19 mouse cellular contexts compared by ENCODE assay signal in the genomic region with DNA sequence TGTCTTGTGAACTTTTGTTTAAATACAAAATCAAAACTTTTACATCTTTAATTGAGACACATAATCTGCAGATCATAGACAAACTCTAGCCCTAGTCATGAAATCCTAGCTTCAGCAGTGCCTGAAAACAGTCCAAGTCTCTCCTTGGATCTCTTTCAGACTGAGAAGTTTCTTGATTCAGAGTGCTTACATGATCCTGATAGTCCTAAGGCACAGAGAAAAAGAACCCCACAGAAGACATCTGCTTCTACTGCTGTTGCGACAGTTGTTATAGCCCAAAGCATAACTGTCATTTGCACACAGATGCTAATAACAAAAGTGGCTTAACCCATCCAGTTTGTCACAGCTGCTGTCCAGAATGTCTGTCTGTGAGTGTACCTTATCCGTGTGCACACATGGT. TPM values are rescaled to one million over a fixed set of nuclear protein-coding genes. Genes with fewer than 3 reads are reported as not detected.
DNase-seq lines count a peak whose midpoint lies in the region; ATAC-seq and TF ChIP-seq lines count a peak whose summit lies in the region.
"Had no signal": no experiment of that assay in that cellular context is flagged by ENCODE, and none has a peak within 500 bp of the region (broad histone marks: within the 10 kb centered on the region; RNA-seq: fewer than 3 reads in every experiment).

No protein-coding gene starts in this region.

- peak overlapping the region; percentile 74 for H3K27ac ChIP-seq in gastrocnemius, adult 2 months
- peak overlapping the region; percentile 85 for H3K27ac ChIP-seq in layer of hippocampus, adult 2 months
- H3K27ac ChIP-seq in left cerebral cortex, adult 2 months = no peak overlapping the region; the same call in 1 of the 2 replicates

- intact Hi-C loops in gastrocnemius, adult 2 months (cut with DNase I) = no loop called here
- intact Hi-C loops in left cerebral cortex, adult 2 months (cut with DNase I) = loop anchor here (5.0 to 10.0 kb wide), 3 partner anchors 72 to 430 kb away; no protein-coding TSS in a partner anchor

- no peak overlapping the region for H3K4me3 ChIP-seq in gastrocnemius, adult 2 months
- H3K4me3 ChIP-seq in layer of hippocampus, adult 2 months = no peak overlapping the region
- no peak overlapping the region for H3K4me3 ChIP-seq in left cerebral cortex, adult 2 months
- H3K4me3 ChIP-seq: neural tube, embryonic 13.5 days had no signal

- DNase-seq in gastrocnemius, adult 2 months = no peak
- DNase-seq in gastrocnemius, postnatal 4 days (ENCODE audit: low spot score in 2 of 2) = no peak
- DNase-seq in layer of hippocampus, adult 2 months (ENCODE audit: low spot score in 2 of 2) = no peak
- DNase-seq in layer of hippocampus, adult 9-11 months = no peak
- DNase-seq in skeletal muscle tissue, adult 2 months (ENCODE audit: low read depth, low spot score) = peak; percentile 38
- no peak for DNase-seq in left cerebral cortex, adult 2 months (ENCODE audit: extremely low spot score in 1 of 2, low spot score in 2 of 2)
- DNase-seq in embryo, embryonic 11 days = no peak
- DNase-seq: cerebellum, postnatal 10 days; gastrocnemius, postnatal 14 days; kidney, adult 2 months; kidney, postnatal 25 days; liver; liver, postnatal 0 days had no signal

- peak; percentile 12; the same call in 1 of the 2 replicates for ATAC-seq in granulocyte monocyte progenitor cell, adult 5-6 weeks (replicated peaks; ENCODE audit: poor library complexity, severe bottlenecking)
- ATAC-seq: liver, postnatal 0 days had no signal

- TF ChIP-seq CTCF in gastrocnemius, adult 2 months (IDR thresholded peaks at IDR 0.05) = no peak
- no peak for TF ChIP-seq CTCF in layer of hippocampus, adult 2 months (conservative IDR thresholded peaks at IDR 0.05)
- TF ChIP-seq CTCF in left cerebral cortex, adult 2 months (IDR thresholded peaks at IDR 0.05) = no peak

RNA-seq across cellular contexts. Expression of a gene that starts 38.7 kb away (rescaled TPM):
- not detected for total RNA-seq in gastrocnemius, adult 2 months (2021)
- not detected for total RNA-seq in gastrocnemius, postnatal 4 days (2021)
- not detected for total RNA-seq in layer of hippocampus, adult 2 months (2021)
- total RNA-seq in granulocyte monocyte progenitor cell, adult 5-6 weeks (2014; fragmentation: Nextera tagmentation) = not detected in 2 replicates
- not detected in 2 replicates for total RNA-seq in granulocyte monocyte progenitor cell, adult 5-6 weeks (2017)
- not detected for total RNA-seq in left cerebral cortex, adult 2 months (2021)
- total RNA-seq: G1E; gastrocnemius, postnatal 14 days; hematopoietic stem cell, adult 5-6 weeks; layer of hippocampus, postnatal 10 days; left cerebral cortex, postnatal 10 days had no signal
